Mouse (Mus musculus) lung, postnatal 25 days (tissue): ENCODE measurements around the gene Aunip.

Experiments
- DNase-seq: peaks from one replicate; pipeline ENCODE4 v3.0.0; 2022; ENCODE audit warnings: low spot score

Aunip gene

GRCm38 (mm10) chr4:134510845-134511411 is at the start of gene Aunip:
Aunip (plus strand) TSS chr4:134510999.
- peak; percentile 88 for DNase-seq

DNA sequence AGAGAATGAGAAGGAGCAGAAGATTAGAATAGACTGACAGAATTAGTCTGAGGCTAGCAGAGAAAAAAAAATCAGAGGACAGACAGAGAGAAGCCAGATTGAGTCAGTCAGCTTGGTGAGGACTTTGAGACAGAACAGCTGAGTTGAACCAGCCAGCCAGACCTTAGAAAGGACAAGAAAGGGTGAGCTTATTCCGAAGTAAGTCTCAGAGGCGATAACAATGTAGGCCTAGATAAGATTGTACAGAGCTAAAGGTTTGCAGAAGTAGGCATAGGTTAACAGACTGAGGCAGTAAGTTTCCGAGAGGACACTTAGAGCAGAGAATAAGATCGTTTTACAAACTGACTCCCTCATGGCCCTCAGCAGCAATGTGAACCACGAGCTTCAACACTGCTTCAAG is 49.5 kb upstream of the Aunip start:
- no peak for DNase-seq

DNA sequence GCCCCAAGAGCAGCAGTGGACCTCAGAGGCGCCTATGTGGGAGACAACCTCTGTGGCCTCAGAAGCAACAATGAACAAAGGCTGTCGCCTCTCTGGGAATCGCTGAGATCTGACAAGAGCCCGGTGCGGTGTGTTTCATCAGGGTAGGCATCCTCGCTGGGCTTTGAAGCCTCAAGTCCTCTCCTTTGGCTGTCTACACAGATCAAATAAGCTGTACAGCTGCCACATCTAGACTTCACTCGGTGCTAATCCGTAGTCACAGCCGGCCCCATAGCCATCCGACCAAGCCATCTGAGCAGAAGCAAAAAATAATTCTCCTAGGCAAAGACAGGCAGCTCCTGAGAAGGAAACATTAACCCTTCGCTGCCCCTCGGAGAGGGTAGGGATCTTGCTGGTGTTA is 45.0 kb upstream of the Aunip start:
- DNase-seq = no peak

- DNase-seq = no peak
These were observed 44.2 kb upstream of the Aunip start for GRCm38 (mm10) chr4:134466381-134467262.

GRCm38 (mm10) chr4:134467435-134468214 is 43.2 kb upstream of the Aunip start:
- peak; percentile 84 for DNase-seq

DNA sequence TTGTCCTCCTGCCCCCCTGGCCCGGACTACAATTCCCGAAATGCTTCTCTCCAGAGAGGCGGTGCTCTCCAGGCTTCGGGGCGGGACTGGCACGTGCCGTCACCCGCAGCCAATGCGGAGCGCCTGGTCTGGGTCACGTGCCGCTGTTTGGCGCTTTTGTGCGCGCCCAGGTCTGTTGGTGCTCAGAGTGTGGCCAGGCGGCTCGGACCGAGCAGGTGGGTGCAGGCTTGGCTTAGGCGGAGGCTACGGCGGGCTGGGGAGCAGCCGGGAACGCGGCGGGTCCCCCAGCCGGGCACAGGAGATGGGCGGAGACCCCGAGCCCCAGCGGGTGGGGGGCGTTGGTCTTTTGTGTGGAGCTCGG is 42.6 kb upstream of the Aunip start, which contains the start of gene Stmn1:
Gene Stmn1, plus strand, starts transcription at position 106 of the 361 bp plus-strand sequence.
- peak; percentile 97 for DNase-seq

DNA sequence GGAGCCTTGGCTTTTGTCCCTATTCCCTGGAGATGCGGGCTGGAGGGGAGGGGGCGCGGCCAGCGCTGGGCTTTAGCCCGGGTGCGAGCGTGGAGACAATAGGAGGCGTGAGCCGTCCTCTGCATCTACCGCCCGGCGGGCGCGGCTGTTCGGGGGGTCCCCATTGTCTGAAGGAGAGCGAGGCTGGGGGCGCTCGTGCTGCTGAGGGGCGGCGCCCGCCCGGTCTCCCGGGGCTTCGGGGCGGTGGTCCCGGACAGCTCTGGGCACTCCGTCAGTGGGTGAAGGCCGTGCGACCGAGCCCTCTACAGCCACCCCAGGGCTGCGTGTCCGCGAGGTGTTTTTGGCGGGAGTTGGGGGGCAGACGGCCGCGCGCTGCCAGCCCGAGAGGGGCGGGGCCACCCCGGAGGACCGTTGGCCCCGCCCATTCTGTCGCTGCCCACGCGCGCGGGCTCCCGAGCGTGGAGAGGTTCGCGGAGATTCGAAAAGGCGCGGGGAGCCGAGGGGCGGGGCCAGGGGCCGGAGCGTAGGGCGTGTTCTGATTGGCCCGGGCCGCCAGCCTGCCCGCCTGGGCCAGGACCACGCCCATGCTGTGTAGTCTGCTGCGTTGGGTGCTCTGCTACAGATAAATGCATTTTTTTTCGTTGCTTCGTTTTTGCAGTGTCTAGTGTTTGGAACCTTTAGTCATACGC is 42.1 kb upstream of the Aunip start:
- peak; percentile 96 for DNase-seq

- no peak for DNase-seq
These were observed 41.4 kb upstream of the Aunip start for GRCm38 (mm10) chr4:134469341-134469796.

- no peak for DNase-seq
These were observed 40.8 kb upstream of the Aunip start for GRCm38 (mm10) chr4:134469985-134470384.

DNA sequence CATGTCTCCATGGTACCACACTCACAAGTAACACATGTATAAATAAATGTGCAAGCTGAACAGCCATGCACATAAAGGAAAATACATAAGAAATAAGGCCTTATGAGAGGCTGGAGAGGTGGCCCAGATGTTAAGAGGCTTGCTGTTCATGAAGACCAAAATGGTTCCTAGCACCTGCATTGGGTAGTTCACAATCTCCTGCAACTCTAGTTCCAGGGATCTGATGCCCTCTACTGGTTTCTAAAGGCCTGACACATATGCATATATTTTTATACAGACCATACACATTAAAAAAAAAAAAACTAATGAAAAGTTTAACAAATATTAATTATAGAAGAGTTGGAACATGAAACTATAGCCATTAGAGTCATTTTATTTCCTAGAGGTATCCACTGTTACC is 39.3 kb upstream of the Aunip start:
- no peak for DNase-seq

DNA sequence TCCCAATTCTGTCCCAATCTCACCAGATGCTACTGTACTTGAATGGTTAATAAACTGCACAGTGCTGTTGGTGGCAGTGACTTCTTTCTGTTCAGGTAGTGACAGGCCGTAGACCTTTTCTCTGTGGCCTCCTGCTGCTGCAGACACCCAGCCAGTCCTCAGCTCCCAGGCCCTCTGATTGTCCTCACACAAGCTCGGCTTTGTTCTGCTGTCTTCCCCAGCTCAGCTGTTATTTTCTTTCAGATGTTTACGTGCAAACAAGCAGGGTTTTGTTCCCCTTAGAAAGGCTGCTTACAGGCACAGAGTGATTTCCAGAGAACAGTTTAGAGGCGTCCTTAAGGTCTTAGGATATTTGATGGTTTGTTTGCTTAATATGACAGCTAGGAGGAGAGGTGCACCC is 37.0 kb upstream of the Aunip start:
- DNase-seq = no peak

DNA sequence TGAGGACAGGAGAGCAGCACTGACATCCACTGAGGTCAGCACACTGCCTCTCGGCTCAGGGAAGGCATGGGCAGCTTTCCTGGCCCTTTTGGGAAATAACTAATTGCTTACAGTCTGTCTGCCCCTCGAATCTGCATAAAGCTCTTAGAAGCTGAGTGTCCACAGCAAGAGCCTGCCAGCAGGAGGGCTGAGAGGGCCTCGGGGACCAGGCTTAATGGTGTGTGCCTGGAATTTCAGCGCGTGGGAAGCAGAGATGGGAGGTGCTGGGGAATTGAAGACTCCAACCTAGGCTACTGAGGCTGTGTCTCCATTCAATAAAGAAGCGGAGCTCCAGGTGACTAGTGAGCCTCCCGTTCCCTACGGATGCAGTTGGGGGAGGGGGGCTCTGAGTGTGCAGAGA is 36.6 kb upstream of the Aunip start:
- DNase-seq = no peak

GRCm38 (mm10) chr4:134476899-134477298 is 33.9 kb upstream of the Aunip start:
- peak; percentile 35 for DNase-seq

DNA sequence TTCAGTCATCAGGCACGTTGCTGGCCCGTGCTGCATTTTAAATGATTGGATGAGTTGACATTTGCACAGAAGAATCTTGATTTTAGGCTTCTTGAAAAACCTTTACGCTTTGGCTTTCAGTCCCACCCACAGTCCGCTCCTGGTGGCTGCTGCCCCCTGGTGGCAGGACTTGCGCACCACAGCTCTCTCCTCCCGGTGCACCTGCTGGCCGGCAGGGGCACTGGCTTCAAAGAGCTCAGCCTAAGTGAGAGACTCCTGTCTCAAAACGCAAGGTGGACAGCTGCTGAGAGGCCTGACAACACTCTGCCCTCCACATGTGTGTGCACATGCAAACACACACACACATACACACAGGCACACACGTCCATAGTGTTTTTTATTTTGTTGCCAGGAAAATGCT is 32.8 kb upstream of the Aunip start:
- DNase-seq = peak; percentile 92

DNA sequence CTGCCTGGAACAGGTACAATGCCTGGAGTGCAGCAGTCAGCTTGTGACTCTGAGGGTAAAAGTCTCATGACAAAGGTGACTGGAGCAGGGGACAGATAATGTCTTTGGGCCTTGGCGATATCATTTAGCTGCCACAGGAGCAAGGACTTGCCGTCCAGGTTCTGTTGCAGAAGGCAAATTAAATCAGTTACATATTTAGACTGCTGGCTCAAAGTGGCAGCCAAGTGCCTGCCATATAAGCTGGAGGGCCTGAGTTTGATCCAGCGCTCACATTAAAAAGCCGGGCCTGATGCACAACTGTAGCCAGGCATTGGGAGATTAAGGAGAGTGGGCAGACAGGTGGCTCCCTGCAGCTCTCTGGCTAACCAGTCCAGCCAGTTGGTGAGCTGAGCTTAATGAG is 31.0 kb upstream of the Aunip start:
- no peak for DNase-seq

DNA sequence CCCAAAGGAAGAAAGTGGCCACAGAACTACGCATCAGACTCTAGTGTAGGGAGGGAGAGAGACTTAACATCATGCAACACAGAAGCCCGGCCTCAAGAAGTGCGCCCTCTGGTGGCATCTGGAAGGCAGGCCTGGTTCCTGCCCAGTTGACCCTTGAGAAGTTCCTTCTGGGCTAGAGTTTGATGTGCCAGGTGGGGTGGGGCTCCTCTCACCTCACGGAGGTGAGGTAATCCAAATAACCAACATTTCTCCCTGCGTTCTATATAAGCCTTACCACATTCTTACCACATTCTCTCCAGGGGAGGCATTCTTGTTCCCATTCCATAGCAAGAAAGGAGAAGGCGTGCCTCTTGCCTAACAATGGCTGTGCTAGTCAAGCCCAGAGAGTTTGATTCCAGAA is 29.9 kb upstream of the Aunip start:
- DNase-seq = peak; percentile 92

- DNase-seq = no peak
These were observed 29.5 kb upstream of the Aunip start for GRCm38 (mm10) chr4:134481270-134481669.

GRCm38 (mm10) chr4:134482442-134482841 is 28.4 kb upstream of the Aunip start:
- DNase-seq = no peak

DNA sequence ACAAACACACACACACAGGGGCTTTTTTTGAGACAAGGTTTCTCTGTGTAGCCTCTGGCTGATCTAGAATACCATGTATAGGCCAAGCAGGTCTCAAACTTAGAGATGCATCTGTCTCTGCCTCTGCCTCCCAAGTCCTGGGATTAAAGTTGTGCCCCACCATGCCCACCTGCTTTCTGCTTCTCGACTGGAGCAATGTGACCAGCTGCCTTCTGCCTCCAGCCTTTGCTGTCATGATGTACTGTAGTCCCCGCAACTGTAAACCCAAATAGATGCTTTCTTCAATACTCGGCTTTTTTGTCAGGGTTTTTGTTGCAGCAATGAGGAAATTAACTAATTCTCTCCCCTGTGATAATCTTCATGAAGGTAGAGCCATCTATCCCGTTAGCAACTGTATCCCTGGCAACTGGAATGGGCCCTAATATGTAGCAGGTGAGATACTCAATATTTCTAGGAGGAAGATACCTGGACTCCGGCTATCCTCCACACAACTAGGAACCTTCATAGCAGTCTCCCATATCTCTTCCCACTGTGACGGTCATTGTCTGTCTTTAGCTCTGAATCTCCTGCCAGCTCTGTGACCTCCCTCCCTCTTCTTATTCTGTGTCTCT is 27.6 kb upstream of the Aunip start:
- DNase-seq = no peak

DNA sequence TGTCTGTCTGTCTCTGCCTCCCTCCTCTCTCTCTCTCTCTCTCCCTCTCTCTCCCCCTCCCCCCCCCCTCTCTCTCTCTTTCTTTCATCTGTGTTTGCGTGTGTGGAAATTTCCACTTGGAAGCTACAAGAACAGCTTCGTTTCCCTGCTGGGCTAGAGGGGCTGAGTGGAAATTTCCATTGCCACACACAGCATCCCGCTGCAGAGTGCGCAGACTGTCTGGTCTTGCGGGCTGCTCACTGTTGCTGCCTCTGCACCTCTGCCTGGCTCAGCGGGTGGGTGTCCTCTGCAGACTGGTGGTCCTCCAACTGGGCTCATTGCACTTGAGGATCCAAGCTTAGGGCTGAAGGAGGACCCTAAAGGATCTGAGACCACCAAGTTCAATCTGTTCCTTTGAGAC is 27.1 kb upstream of the Aunip start:
- peak; percentile 31 for DNase-seq

GRCm38 (mm10) chr4:134484231-134484630 is 26.6 kb upstream of the Aunip start:
- DNase-seq = no peak
